Mouse (Mus musculus) megakaryocyte, embryonic 14.5 days (primary cell): ENCODE data around the gene Cldn4.

Experiments used
- FLI1 ChIP-seq: IDR thresholded peaks from 2 replicates; pipeline ENCODE4 v1.6.1; 2012; ENCODE audit warnings: low read length, inconsistent platforms, mixed read lengths
- GATA1 ChIP-seq: IDR thresholded peaks from 3 replicates; pipeline ENCODE4 v1.6.1; 2012; ENCODE audit warnings: mixed read lengths, low read length, inconsistent platforms, borderline replicate concordance

- TF ChIP-seq FLI1 (no peak), GATA1 (no peak)
Observed at GRCm38 (mm10) chr5:134963546-134963945, 16.8 kb upstream of the Cldn4 start.
